Mouse (Mus musculus): Measurements from ENCODE around the gene Igsf23. TPM values are rescaled to one million over a fixed set of nuclear protein-coding genes. Genes with fewer than 3 reads are reported as not detected.

The Igsf23 gene
- polyA plus RNA-seq, 1 experiment = not detected

- H3K27ac ChIP-seq (ENCODE audit: insufficient read depth, low read depth, low read length) = no peak overlapping the region
- H3K4me3 ChIP-seq (ENCODE audit: insufficient read depth, low read length) = no peak overlapping the region
- TF ChIP-seq POLR2A (IDR thresholded peaks at IDR 0.05; ENCODE audit: borderline replicate concordance, low read depth, low read length) (no peak), CTCF (IDR thresholded peaks at IDR 0.05; ENCODE audit: low read depth, low read length) (no peak)
- peaks cover 9% of the 10 kb centered on the region for H3K4me1 ChIP-seq (ENCODE audit: control insufficient read depth, insufficient read depth, low read length)
Observed at GRCm38 (mm10) chr7:19955861-19956260, 5.3 kb upstream of the Igsf23 start.

- no peak overlapping the region for H3K27ac ChIP-seq (ENCODE audit: insufficient read depth, low read depth, low read length)
- peaks cover 9% of the 10 kb centered on the region for H3K4me1 ChIP-seq (ENCODE audit: control insufficient read depth, insufficient read depth, low read length)
- no peak overlapping the region for H3K4me3 ChIP-seq (ENCODE audit: insufficient read depth, low read length)
- TF ChIP-seq POLR2A (IDR thresholded peaks at IDR 0.05; ENCODE audit: borderline replicate concordance, low read depth, low read length) (no peak), CTCF (IDR thresholded peaks at IDR 0.05; ENCODE audit: low read depth, low read length) (no peak)
Observed at GRCm38 (mm10) chr7:19953054-19953453, 2.5 kb upstream of the Igsf23 start.

- peaks cover 9% of the 10 kb centered on the region for H3K4me1 ChIP-seq (ENCODE audit: control insufficient read depth, insufficient read depth, low read length)
- TF ChIP-seq POLR2A (IDR thresholded peaks at IDR 0.05; ENCODE audit: borderline replicate concordance, low read depth, low read length) (no peak), CTCF (IDR thresholded peaks at IDR 0.05; ENCODE audit: low read depth, low read length) (no peak)
- no peak overlapping the region for H3K27ac ChIP-seq (ENCODE audit: insufficient read depth, low read depth, low read length)
- H3K4me3 ChIP-seq (ENCODE audit: insufficient read depth, low read length) = no peak overlapping the region
Observed at GRCm38 (mm10) chr7:19952320-19952986, 1.9 kb upstream of the Igsf23 start.

- no peak overlapping the region for H3K27ac ChIP-seq (ENCODE audit: insufficient read depth, low read depth, low read length)
Observed at GRCm38 (mm10) chr7:19949996-19950395, 560 bp downstream of the Igsf23 start.

GRCm38 (mm10) chr7:19948956-19949355 lies 1.6 kb downstream of the Igsf23 start:
- Histone ChIP-seq H3K4me1 (ENCODE audit: control insufficient read depth, insufficient read depth, low read length) (peaks cover 9% of the 10 kb centered on the region), H3K4me3 (ENCODE audit: insufficient read depth, low read length) (no peak overlapping the region), H3K27ac (ENCODE audit: insufficient read depth, low read depth, low read length) (no peak overlapping the region)
- TF ChIP-seq CTCF (IDR thresholded peaks at IDR 0.05; ENCODE audit: low read depth, low read length) (no peak), POLR2A (IDR thresholded peaks at IDR 0.05; ENCODE audit: borderline replicate concordance, low read depth, low read length) (no peak)

More at GRCm38 (mm10) chr7:19949996-19950395, 560 bp downstream of the Igsf23 start:
- Histone ChIP-seq H3K4me3 (ENCODE audit: insufficient read depth, low read length) (no peak overlapping the region), H3K4me1 (ENCODE audit: control insufficient read depth, insufficient read depth, low read length) (peaks cover 9% of the 10 kb centered on the region)
- no peak for TF ChIP-seq CTCF (IDR thresholded peaks at IDR 0.05; ENCODE audit: low read depth, low read length)
- TF ChIP-seq POLR2A (IDR thresholded peaks at IDR 0.05; ENCODE audit: borderline replicate concordance, low read depth, low read length) = no peak

- Histone ChIP-seq H3K27ac (ENCODE audit: insufficient read depth, low read depth, low read length) (no peak overlapping the region), H3K4me1 (ENCODE audit: control insufficient read depth, insufficient read depth, low read length) (no peaks in the 10 kb centered on the region), H3K4me3 (ENCODE audit: insufficient read depth, low read length) (no peak overlapping the region)
- TF ChIP-seq POLR2A (IDR thresholded peaks at IDR 0.05; ENCODE audit: borderline replicate concordance, low read depth, low read length) (no peak), CTCF (IDR thresholded peaks at IDR 0.05; ENCODE audit: low read depth, low read length) (no peak)
Observed at GRCm38 (mm10) chr7:19945821-19946515, 4.6 kb downstream of the Igsf23 start.

- Histone ChIP-seq H3K4me3 (ENCODE audit: insufficient read depth, low read length) (no peak overlapping the region), H3K27ac (ENCODE audit: insufficient read depth, low read depth, low read length) (no peak overlapping the region), H3K4me1 (ENCODE audit: control insufficient read depth, insufficient read depth, low read length) (peaks cover 3% of the 10 kb centered on the region)
- TF ChIP-seq POLR2A (IDR thresholded peaks at IDR 0.05; ENCODE audit: borderline replicate concordance, low read depth, low read length) (no peak), CTCF (IDR thresholded peaks at IDR 0.05; ENCODE audit: low read depth, low read length) (no peak)
Observed at GRCm38 (mm10) chr7:19945201-19945600, 5.4 kb downstream of the Igsf23 start.

- TF ChIP-seq CTCF (IDR thresholded peaks at IDR 0.05; ENCODE audit: low read depth, low read length) (no peak), POLR2A (IDR thresholded peaks at IDR 0.05; ENCODE audit: borderline replicate concordance, low read depth, low read length) (no peak)
- no peak overlapping the region for H3K27ac ChIP-seq (ENCODE audit: insufficient read depth, low read depth, low read length)
- H3K4me1 ChIP-seq (ENCODE audit: control insufficient read depth, insufficient read depth, low read length) = peaks cover 5% of the 10 kb centered on the region
- no peak overlapping the region for H3K4me3 ChIP-seq (ENCODE audit: insufficient read depth, low read length)
Observed at GRCm38 (mm10) chr7:19944709-19945108, 5.8 kb downstream of the Igsf23 start.

- Histone ChIP-seq H3K4me1 (ENCODE audit: control insufficient read depth, insufficient read depth, low read length) (peaks cover 21% of the 10 kb centered on the region), H3K4me3 (ENCODE audit: insufficient read depth, low read length) (no peak overlapping the region), H3K27ac (ENCODE audit: insufficient read depth, low read depth, low read length) (no peak overlapping the region; the same call in 1 of the 2 replicates)
- TF ChIP-seq POLR2A (IDR thresholded peaks at IDR 0.05; ENCODE audit: borderline replicate concordance, low read depth, low read length) = no peak
- TF ChIP-seq CTCF (IDR thresholded peaks at IDR 0.05; ENCODE audit: low read depth, low read length) = no peak
Observed at GRCm38 (mm10) chr7:19940256-19940655, 10.3 kb downstream of the Igsf23 start.

GRCm38 (mm10) chr7:19939555-19940235 lies 10.9 kb downstream of the Igsf23 start:
- TF ChIP-seq CTCF (IDR thresholded peaks at IDR 0.05; ENCODE audit: low read depth, low read length) = no peak
- TF ChIP-seq POLR2A (IDR thresholded peaks at IDR 0.05; ENCODE audit: borderline replicate concordance, low read depth, low read length) = no peak
- Histone ChIP-seq H3K4me3 (ENCODE audit: insufficient read depth, low read length) (no peak overlapping the region), H3K27ac (ENCODE audit: insufficient read depth, low read depth, low read length) (no peak overlapping the region), H3K4me1 (ENCODE audit: control insufficient read depth, insufficient read depth, low read length) (peaks cover 25% of the 10 kb centered on the region)

All from bone marrow macrophage, adult 2 months (primary cell).